Mouse (Mus musculus) liver, adult 2 months (tissue): ENCODE results near the gene Csnk1d.

Source experiments
- CTCF ChIP-seq: fragments of 200-500 bp; IDR thresholded peaks from 2 replicates; pipeline ENCODE4 v1.5.1; 2011; ENCODE audit warnings: low read depth, low read length, control low read depth
- POLR2A ChIP-seq: fragments of 200-500 bp; IDR thresholded peaks from 2 replicates; pipeline ENCODE4 v1.6.1; 2011; ENCODE audit warnings: low read length, control low read depth; ENCODE audit not compliant: insufficient read depth; ENCODE audit errors: extremely low read depth

- TF ChIP-seq CTCF (no peak), POLR2A (no peak)
Measured at GRCm38 (mm10) chr11:120945926-120946325, 45.2 kb downstream of the Csnk1d start.
